Mouse (Mus musculus): Measurements from ENCODE around the gene Sh2d5. TPM values are rescaled to one million over a fixed set of nuclear protein-coding genes. Genes with fewer than 3 reads are reported as not detected.

Sh2d5 gene
- total RNA-seq (2017): not detected in 3 replicates

- ATAC-seq (replicated peaks; ENCODE audit: insufficient number of reproducible peaks, low FRiP score, low TSS enrichment, poor library complexity, severe bottlenecking): peak; percentile 74; the same call in 1 of the 2 replicates
Observed at GRCm38 (mm10) chr4:138250088-138250960, at the start of gene Sh2d5, which contains the start of gene Kif17. Sh2d5 (plus strand) TSS chr4:138250403. Kif17 (plus strand) TSS chr4:138250435.

GRCm38 (mm10) chr4:138200769-138201168 lies 49.4 kb upstream of the Sh2d5 start:
- ATAC-seq (replicated peaks; ENCODE audit: insufficient number of reproducible peaks, low FRiP score, low TSS enrichment, poor library complexity, severe bottlenecking): no peak

GRCm38 (mm10) chr4:138201696-138202095 lies 48.5 kb upstream of the Sh2d5 start:
- ATAC-seq (replicated peaks; ENCODE audit: insufficient number of reproducible peaks, low FRiP score, low TSS enrichment, poor library complexity, severe bottlenecking): no peak

- ATAC-seq (replicated peaks; ENCODE audit: insufficient number of reproducible peaks, low FRiP score, low TSS enrichment, poor library complexity, severe bottlenecking): 0 out of 2 replicates have a peak, but pooled peaks have one; percentile 15
Observed at GRCm38 (mm10) chr4:138210116-138210515, 40.1 kb upstream of the Sh2d5 start.

- ATAC-seq (replicated peaks; ENCODE audit: insufficient number of reproducible peaks, low FRiP score, low TSS enrichment, poor library complexity, severe bottlenecking): no peak
Observed at GRCm38 (mm10) chr4:138213861-138214260, 36.3 kb upstream of the Sh2d5 start.

GRCm38 (mm10) chr4:138215671-138216199 lies 34.5 kb upstream of the Sh2d5 start:
- ATAC-seq (replicated peaks; ENCODE audit: insufficient number of reproducible peaks, low FRiP score, low TSS enrichment, poor library complexity, severe bottlenecking): no peak

GRCm38 (mm10) chr4:138216200-138216890 lies 33.9 kb upstream of the Sh2d5 start, which contains the start of gene Hp1bp3:
Hp1bp3 (plus strand) TSS chr4:138216296.
- ATAC-seq (replicated peaks; ENCODE audit: insufficient number of reproducible peaks, low FRiP score, low TSS enrichment, poor library complexity, severe bottlenecking): peak; percentile 36; the same call in 1 of the 2 replicates

GRCm38 (mm10) chr4:138216891-138217392 lies 33.3 kb upstream of the Sh2d5 start:
- ATAC-seq (replicated peaks; ENCODE audit: insufficient number of reproducible peaks, low FRiP score, low TSS enrichment, poor library complexity, severe bottlenecking): peak; percentile 92

GRCm38 (mm10) chr4:138217441-138217840 lies 32.8 kb upstream of the Sh2d5 start:
- no peak for ATAC-seq (replicated peaks; ENCODE audit: insufficient number of reproducible peaks, low FRiP score, low TSS enrichment, poor library complexity, severe bottlenecking)

- no peak for ATAC-seq (replicated peaks; ENCODE audit: insufficient number of reproducible peaks, low FRiP score, low TSS enrichment, poor library complexity, severe bottlenecking)
Observed at GRCm38 (mm10) chr4:138217951-138218685, 32.1 kb upstream of the Sh2d5 start.

- ATAC-seq (replicated peaks; ENCODE audit: insufficient number of reproducible peaks, low FRiP score, low TSS enrichment, poor library complexity, severe bottlenecking): no peak
Observed at GRCm38 (mm10) chr4:138219331-138219730, 30.9 kb upstream of the Sh2d5 start.

- no peak for ATAC-seq (replicated peaks; ENCODE audit: insufficient number of reproducible peaks, low FRiP score, low TSS enrichment, poor library complexity, severe bottlenecking)
Observed at GRCm38 (mm10) chr4:138220761-138221160, 29.4 kb upstream of the Sh2d5 start.

GRCm38 (mm10) chr4:138221406-138221805 lies 28.8 kb upstream of the Sh2d5 start:
- no peak for ATAC-seq (replicated peaks; ENCODE audit: insufficient number of reproducible peaks, low FRiP score, low TSS enrichment, poor library complexity, severe bottlenecking)

- ATAC-seq (replicated peaks; ENCODE audit: insufficient number of reproducible peaks, low FRiP score, low TSS enrichment, poor library complexity, severe bottlenecking): no peak
Observed at GRCm38 (mm10) chr4:138222396-138222795, 27.8 kb upstream of the Sh2d5 start.

GRCm38 (mm10) chr4:138223623-138224022 lies 26.6 kb upstream of the Sh2d5 start:
- ATAC-seq (replicated peaks; ENCODE audit: insufficient number of reproducible peaks, low FRiP score, low TSS enrichment, poor library complexity, severe bottlenecking): no peak

- no peak for ATAC-seq (replicated peaks; ENCODE audit: insufficient number of reproducible peaks, low FRiP score, low TSS enrichment, poor library complexity, severe bottlenecking)
Observed at GRCm38 (mm10) chr4:138246756-138247665, 3.2 kb upstream of the Sh2d5 start.

- ATAC-seq (replicated peaks; ENCODE audit: insufficient number of reproducible peaks, low FRiP score, low TSS enrichment, poor library complexity, severe bottlenecking): peak; percentile 28; the same call in 1 of the 2 replicates
Observed at GRCm38 (mm10) chr4:138251819-138252218, 1.6 kb downstream of the Sh2d5 start.

Measured in monocyte, adult 5-6 weeks (primary cell).